Mouse (Mus musculus): Measurements from ENCODE around the gene Plch2. TPM values are rescaled to one million over a fixed set of nuclear protein-coding genes. Genes with fewer than 3 reads are reported as not detected.

The Plch2 gene
- total RNA-seq, 2 experiments from 2014 or later = not detected

GRCm38 (mm10) chr4:155005278-155005677 is 51.3 kb downstream of the Plch2 start:
- ATAC-seq (ENCODE audit: poor library complexity, severe bottlenecking) = no peak

GRCm38 (mm10) chr4:154999379-154999778 is 57.2 kb downstream of the Plch2 start:
- no peak for ATAC-seq (ENCODE audit: poor library complexity, severe bottlenecking)

DNA sequence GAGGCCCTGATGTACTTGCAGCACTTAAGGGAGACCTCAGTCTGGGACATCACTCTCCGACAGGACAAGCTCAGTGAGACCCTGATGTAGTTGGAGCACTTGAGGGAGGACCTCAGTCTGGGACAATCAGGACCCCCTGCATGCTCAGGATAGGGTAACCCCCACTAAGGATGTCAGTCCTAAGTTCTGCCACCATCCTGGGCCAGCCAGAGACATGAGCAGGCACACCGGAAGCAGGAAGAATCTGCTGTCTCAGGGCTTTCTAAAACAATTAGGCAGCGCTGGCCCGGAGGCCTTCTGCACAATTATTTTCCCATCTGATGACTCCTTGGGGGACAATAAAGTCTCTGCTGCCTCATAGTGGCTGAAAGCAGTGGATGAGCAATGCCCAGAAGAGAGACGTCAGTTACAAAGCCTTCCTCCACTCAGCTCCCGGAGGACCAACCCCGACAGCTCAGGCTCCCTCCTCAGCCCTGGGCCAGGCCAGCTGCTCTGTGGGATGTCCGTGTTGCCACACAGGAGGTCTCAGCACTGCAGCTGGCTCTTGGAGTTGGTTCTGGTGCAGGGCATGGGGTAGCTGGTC is 59.9 kb downstream of the Plch2 start:
- ATAC-seq (ENCODE audit: poor library complexity, severe bottlenecking) = no peak

DNA sequence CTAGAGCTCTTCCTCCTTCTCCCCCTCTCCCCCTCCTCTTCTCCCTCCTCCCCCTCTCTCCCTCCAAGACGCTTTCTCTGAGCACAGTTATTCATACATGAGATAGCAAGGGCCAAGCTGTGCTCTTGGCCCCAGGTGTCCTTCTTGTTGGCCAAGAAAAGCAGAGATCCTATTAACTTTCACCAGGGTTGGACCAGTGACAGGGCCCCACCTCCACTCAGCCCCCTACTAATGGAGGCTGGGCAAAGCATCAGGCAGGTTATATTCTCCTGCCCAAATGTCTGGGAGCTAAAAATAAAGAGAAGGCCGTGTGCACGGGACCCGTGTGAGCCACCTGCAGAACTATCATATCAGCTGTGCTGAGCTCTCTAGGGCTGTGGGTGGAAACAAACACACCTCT is 61.7 kb downstream of the Plch2 start:
- ATAC-seq (ENCODE audit: poor library complexity, severe bottlenecking) = no peak

GRCm38 (mm10) chr4:154986750-154987149 is 69.8 kb downstream of the Plch2 start:
- ATAC-seq (ENCODE audit: poor library complexity, severe bottlenecking) = no peak

- ATAC-seq (ENCODE audit: poor library complexity, severe bottlenecking) = peak; percentile 69
These were observed 70.5 kb downstream of the Plch2 start for GRCm38 (mm10) chr4:154986096-154986495.

GRCm38 (mm10) chr4:154985151-154985777 is 71.3 kb downstream of the Plch2 start:
- ATAC-seq (ENCODE audit: poor library complexity, severe bottlenecking) = no peak

DNA sequence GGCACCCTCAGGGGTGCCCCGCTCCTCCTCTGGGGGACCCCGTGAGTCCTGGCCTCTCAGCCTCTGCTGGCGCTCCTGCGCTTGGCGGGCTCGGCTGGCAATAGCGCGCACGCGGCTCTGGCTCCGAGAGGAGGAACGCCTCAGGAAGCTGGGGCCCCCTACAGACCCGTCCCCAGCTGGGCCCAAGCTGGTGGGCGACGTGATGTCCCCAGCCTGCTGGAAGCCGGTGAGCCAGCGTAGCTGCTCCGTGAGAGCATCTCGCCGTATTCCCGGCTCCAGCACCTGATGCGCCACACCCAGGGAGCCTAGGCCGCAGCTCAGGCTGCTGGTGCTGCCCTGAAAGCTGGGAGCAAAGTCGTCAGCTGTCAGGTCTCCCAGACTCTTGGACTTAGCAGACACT is 72.8 kb downstream of the Plch2 start:
- no peak for ATAC-seq (ENCODE audit: poor library complexity, severe bottlenecking)

DNA sequence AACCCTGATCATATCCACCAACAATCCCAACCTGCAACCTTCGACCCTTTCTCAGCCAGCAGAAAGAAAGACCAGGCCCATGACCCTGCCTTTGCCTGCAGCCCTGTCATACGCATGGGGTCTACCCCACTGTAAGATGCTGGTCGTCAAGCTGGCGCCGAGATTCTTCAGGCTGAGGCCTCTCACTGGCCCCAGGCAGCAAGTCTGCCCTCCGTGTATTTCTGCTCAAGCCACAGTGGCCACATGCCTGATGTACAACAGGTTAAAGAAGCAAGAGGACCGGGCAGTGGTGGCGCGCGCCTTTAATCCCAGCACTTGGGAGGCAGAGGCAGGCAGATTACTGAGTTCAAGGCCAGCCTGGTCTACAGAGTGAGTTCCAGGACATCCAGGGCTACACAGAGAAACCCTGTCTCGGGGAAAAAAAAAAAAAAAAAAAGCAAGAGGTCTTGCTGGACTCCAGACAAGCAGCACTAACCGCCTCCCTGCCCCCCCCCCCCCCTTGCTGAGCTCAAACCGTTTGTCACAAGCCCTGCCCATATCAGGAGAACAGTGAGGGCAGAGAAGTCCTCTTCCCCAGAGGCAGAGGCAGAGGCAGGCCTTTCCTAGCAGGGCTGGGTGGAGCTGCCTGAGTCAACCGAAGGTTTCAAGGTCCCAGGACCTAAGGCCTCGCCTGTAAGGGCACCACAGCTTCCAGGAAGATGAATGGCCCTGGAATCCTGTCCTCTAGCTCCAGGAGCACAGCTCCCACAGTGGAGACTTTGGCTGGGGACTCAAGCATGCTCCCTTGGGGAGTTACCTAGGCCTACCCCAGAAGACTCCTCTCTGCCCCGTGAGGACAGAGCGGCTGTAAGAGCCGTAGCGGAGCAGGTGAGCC is 74.1 kb downstream of the Plch2 start:
- ATAC-seq (ENCODE audit: poor library complexity, severe bottlenecking) = no peak

- ATAC-seq (ENCODE audit: poor library complexity, severe bottlenecking) = peak; percentile 66
These were observed 75.1 kb downstream of the Plch2 start for GRCm38 (mm10) chr4:154981530-154981929.

- no peak for ATAC-seq (ENCODE audit: poor library complexity, severe bottlenecking)
These were observed 75.5 kb downstream of the Plch2 start for GRCm38 (mm10) chr4:154981076-154981475.

DNA sequence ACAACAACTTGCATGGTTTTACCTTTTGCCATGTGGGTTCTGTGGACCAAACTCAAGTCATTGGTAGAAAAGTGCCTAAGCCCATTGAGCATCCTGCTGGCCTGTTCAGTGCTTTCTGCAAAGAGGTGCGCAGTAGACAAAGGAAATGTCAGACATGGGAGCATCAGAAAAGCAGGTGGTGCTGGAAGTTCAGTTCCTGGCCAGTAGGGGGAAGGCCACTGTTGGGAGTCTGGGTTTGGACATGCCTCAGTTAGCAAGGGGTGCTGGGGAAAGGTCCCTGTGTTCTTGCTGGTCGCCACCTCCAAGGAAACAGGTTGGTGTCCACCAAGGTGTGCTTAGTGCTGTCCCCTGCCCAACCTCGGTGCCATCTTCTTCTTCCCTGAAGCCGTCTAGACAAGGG is 76.5 kb downstream of the Plch2 start:
- ATAC-seq (ENCODE audit: poor library complexity, severe bottlenecking) = no peak

GRCm38 (mm10) chr4:154974163-154974611 is 82.4 kb downstream of the Plch2 start:
- ATAC-seq (ENCODE audit: poor library complexity, severe bottlenecking) = no peak

DNA sequence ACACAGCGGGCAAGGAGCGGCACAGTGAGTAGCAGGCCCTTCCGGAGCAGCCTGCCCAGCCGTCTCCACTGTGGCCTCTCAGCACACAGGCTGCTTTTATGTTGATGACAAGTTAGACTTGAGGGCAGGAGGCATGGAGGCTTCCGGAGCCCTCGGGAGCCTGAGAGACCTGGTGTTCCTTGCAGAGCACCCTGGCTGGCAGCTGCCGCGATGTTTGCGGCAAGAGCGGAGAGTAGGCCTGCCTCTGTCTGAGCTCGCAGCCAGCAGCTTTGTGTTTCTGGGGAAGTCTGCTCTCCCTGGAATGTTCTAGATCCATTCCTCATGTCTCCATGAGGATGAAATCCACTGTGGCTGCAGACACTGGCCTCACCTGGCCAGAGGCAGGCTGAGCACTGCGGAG is 84.0 kb downstream of the Plch2 start:
- ATAC-seq (ENCODE audit: poor library complexity, severe bottlenecking) = no peak

GRCm38 (mm10) chr4:154967173-154967572 is 89.4 kb downstream of the Plch2 start:
- no peak for ATAC-seq (ENCODE audit: poor library complexity, severe bottlenecking)

- ATAC-seq (ENCODE audit: poor library complexity, severe bottlenecking) = no peak
These were observed 90.7 kb downstream of the Plch2 start for GRCm38 (mm10) chr4:154965856-154966255.

DNA sequence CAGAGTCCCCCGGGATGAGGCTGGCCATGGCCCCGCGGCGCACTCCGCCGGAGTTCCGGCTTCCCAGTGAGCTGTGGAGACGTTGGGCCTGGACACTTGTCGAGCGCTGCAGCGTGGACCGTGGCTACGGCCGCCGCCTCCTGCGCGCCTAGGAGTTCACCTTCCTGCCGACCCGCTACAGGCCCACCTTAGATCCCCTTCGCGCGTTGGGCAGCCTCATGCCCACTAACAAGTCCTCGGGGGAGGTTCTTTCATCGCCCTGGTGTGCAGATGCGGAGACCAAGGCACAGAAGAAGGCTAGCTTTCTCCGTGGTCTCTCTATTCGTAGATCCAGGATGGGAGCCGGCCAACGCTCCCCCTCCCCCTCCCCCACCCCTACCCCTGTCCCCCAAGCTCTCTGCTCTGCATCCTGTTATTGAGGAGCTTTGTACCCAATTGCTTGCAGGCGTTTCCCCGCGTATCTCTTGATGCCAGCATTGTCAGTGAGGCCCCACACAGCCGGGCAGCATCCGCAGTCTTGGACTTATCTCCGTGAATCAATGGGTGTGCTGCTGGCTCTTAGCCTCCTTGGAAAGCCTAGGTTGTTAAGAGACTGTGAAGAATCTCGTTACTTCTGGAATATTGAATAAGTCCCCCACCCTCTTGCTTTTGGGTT is 91.9 kb downstream of the Plch2 start:
- 0 out of 2 replicates have a peak, but pooled peaks have one; percentile 6 for ATAC-seq (ENCODE audit: poor library complexity, severe bottlenecking)

DNA sequence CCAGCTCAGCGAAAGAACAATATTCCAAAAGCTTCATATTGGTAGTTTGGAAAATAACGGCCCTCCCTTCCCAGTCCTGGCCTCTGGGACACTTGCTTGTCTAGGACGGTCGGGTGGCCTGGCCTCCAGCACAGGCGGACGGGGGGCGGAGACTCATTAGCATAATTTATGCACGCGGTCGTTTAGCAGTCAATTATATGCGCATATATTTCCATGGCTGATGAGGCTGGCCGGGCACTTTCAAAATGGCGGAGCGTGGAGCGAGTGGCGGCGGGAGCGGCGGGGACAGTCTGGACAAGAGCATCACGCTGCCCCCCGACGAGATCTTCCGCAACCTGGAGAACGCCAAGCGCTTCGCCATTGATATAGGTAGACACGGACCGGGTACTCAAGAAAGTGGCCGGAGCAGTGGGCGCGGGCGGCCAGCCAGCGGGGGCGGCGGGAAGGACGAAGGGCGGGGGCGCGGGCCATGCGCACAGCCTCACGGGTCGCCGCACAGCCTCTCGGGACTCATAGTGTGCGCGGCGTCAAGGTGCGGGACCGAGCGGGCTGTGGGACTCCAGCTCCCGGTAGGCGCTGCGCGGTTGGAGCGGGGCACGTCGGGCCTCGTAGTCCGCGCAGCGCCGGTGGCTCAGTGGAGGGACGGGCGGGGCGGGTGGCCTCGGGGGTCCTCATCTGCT is 92.5 kb downstream of the Plch2 start, which contains the start of gene Pank4:
Pank4 (plus strand) TSS at position 223 of the 680 bp plus-strand sequence.
- ATAC-seq (ENCODE audit: poor library complexity, severe bottlenecking) = peak; percentile 78

- no peak for ATAC-seq (ENCODE audit: poor library complexity, severe bottlenecking)
These were observed 93.3 kb downstream of the Plch2 start for GRCm38 (mm10) chr4:154963190-154963836.

GRCm38 (mm10) chr4:154962683-154963082 is 93.9 kb downstream of the Plch2 start:
- no peak for ATAC-seq (ENCODE audit: poor library complexity, severe bottlenecking)

All from megakaryocyte, adult 5-6 weeks (primary cell).